Mouse (Mus musculus): ENCODE results near the gene Rnase9.

- TF ChIP-seq CTCF (IDR thresholded peaks at IDR 0.05; ENCODE audit: control insufficient read depth, insufficient read depth, low read length) (no peak), POLR2A (IDR thresholded peaks at IDR 0.05; ENCODE audit: borderline replicate concordance, control insufficient read depth, low read depth, low read length) (no peak)
These were observed 25.9 kb downstream of the Rnase9 start for GRCm38 (mm10) chr14:51015780-51016179.

Measured in bone marrow, adult 2 months (tissue).